Mouse (Mus musculus): ENCODE data around the gene Trim66. TPM values are rescaled to one million over a fixed set of nuclear protein-coding genes. Genes with fewer than 3 reads are reported as not detected.

The Trim66 gene
- polyA plus RNA-seq (2017; shearing (Covaris generic)): 0.74 TPM

GRCm38 (mm10) chr7:109508034-109508433 lies at the start of gene Trim66:
TSS of gene Trim66 (minus strand) at chr7:109508134.

GRCm38 (mm10) chr7:109518838-109519696 lies 11.1 kb upstream of the Trim66 start, which contains the start of gene Rpl27a:
TSS of gene Rpl27a (plus strand) at chr7:109519147.

GRCm38 (mm10) chr7:109438781-109439591 lies 68.9 kb downstream of the Trim66 start, which contains the start of gene Stk33:
TSS of gene Stk33 (minus strand) at chr7:109439081.

Other genes starting within 250 kb of the Trim66 start
- gene Stk33, start 69.1 kb downstream of the Trim66 start, polyA plus RNA-seq (2017; shearing (Covaris generic)): not detected
- gene Rpl27a, start 11.0 kb upstream of the Trim66 start, polyA plus RNA-seq (2017; shearing (Covaris generic)): 119 TPM
- gene St5, start 195.5 kb upstream of the Trim66 start, polyA plus RNA-seq (2017; shearing (Covaris generic)): 1.2 TPM
- gene Akip1, start 195.6 kb upstream of the Trim66 start, polyA plus RNA-seq (2017; shearing (Covaris generic)): 14.9 TPM
- gene BC051019, start 215.7 kb upstream of the Trim66 start, polyA plus RNA-seq (2017; shearing (Covaris generic)): not detected
- gene Ascl3, start 223.6 kb upstream of the Trim66 start, polyA plus RNA-seq (2017; shearing (Covaris generic)): 1.3 TPM
- 97.2 TPM for gene Tmem9b, start 244.7 kb upstream of the Trim66 start, polyA plus RNA-seq (2017; shearing (Covaris generic))

All from effector memory CD4-positive, alpha-beta T cell, adult 7 months (primary cell).